Mouse (Mus musculus): ENCODE measurements at regions not wholly inside any gene's neighbourhood (a gene's known extent, or its start where the extent isn't known, plus 50 kb on each side); places are given as distances from the start of the nearest gene placed in this dataset.

DNA sequence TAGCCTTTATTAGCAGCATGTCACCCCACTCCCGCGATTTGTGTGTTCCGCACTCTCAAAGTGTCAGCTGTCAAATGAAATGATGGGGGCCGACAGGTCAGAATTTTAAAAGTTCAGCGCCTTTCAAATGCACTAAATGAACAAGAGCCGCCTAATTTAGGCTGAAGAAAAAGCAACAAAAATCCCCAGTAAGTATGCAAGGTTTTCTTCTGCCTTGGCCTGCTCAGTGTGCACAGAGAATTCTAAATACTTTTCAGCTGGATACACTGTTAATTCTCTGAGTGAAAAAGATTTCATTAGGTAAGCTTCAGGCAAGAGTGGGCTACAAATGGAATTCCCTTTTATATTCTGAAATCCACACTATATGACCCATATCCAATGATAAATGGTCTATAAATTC is 125.9 kb upstream of the BC052040 start:
- Histone ChIP-seq H3K27ac (no peak overlapping the region), H3K79me2 (replicated peaks; ENCODE audit: control insufficient read depth, insufficient read depth, low read length) (no peaks in the 10 kb centered on the region), H3K4me1 (ENCODE audit: control insufficient read depth, insufficient read depth, low read length) (no peaks in the 10 kb centered on the region), H3K9ac (ENCODE audit: low read depth, low read length) (no peak overlapping the region), H3K36me3 (ENCODE audit: control insufficient read depth, insufficient read depth, low read length) (no peaks in the 10 kb centered on the region), H3K27me3 (ENCODE audit: control insufficient read depth, insufficient read depth, low read length) (no peaks in the 10 kb centered on the region), H3K4me3 (no peak overlapping the region)
- DNase-seq, result no peak
- intact Hi-C loops (cut with DNase I), result no loop called here
- no peak for TF ChIP-seq CTCF (IDR thresholded peaks at IDR 0.05)
- TF ChIP-seq EP300 (IDR thresholded peaks at IDR 0.05; ENCODE audit: insufficient read depth, low read depth, low read length), result no peak
- TF ChIP-seq POLR2A (IDR thresholded peaks at IDR 0.05; ENCODE audit: insufficient read depth, low read depth, low read length), result no peak
- 79% methylated on average over 6 of the region's 6 CpGs for WGBS

DNA sequence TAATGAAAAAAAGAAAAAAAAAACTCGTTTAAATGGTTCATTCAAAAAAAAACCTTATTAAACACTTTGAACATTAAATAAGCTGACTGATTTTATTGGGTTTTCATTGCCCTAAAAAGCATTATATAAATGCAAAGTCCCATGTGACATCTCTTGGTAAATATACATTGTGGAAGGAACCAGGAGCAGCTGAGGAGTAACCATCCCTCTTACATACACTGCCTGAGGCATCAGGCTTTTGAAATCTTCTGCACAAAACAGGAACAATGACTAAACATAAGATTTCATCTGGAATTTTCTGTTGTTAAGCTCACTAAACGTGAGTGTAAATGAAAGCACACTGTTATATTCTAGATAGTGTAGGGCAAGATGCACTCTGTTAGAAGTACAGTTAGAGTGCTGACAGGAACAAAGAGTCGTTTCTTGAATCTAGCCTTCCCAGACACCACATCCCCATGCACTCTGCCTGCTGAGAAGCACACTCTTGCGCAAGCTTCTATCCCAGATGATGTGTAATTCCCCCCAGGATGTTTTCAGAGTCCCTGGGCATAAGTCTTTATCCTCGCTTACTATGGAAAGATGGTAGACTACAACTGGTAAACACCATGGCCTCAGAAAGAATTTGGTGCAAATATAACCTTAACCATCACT is 125.0 kb upstream of the BC052040 start:
- Histone ChIP-seq H3K4me1 (ENCODE audit: control insufficient read depth, insufficient read depth, low read length) (no peaks in the 10 kb centered on the region), H3K9ac (ENCODE audit: low read depth, low read length) (no peak overlapping the region), H3K36me3 (ENCODE audit: control insufficient read depth, insufficient read depth, low read length) (no peaks in the 10 kb centered on the region), H3K79me2 (replicated peaks; ENCODE audit: control insufficient read depth, insufficient read depth, low read length) (no peaks in the 10 kb centered on the region), H3K27me3 (ENCODE audit: control insufficient read depth, insufficient read depth, low read length) (no peaks in the 10 kb centered on the region), H3K4me3 (no peak overlapping the region), H3K27ac (no peak overlapping the region)
- DNase-seq, result no peak
- TF ChIP-seq CTCF (IDR thresholded peaks at IDR 0.05) (no peak), EP300 (IDR thresholded peaks at IDR 0.05; ENCODE audit: insufficient read depth, low read depth, low read length) (no peak), POLR2A (IDR thresholded peaks at IDR 0.05; ENCODE audit: insufficient read depth, low read depth, low read length) (no peak)
- 52% methylated on average over 5 of the region's 5 CpGs for WGBS
- intact Hi-C loops (cut with DNase I), result no loop called here

GRCm38 (mm10) chr2:115460028-115460881 is 121.3 kb upstream of the BC052040 start:
- 77% methylated on average over 5 of the region's 5 CpGs for WGBS
- Histone ChIP-seq H3K36me3 (ENCODE audit: control insufficient read depth, insufficient read depth, low read length) (no peaks in the 10 kb centered on the region), H3K4me1 (ENCODE audit: control insufficient read depth, insufficient read depth, low read length) (no peaks in the 10 kb centered on the region), H3K79me2 (replicated peaks; ENCODE audit: control insufficient read depth, insufficient read depth, low read length) (no peaks in the 10 kb centered on the region), H3K27me3 (ENCODE audit: control insufficient read depth, insufficient read depth, low read length) (no peaks in the 10 kb centered on the region), H3K4me3 (no peak overlapping the region), H3K9ac (ENCODE audit: low read depth, low read length) (no peak overlapping the region), H3K27ac (no peak overlapping the region)
- intact Hi-C loops (cut with DNase I), result no loop called here
- TF ChIP-seq EP300 (IDR thresholded peaks at IDR 0.05; ENCODE audit: insufficient read depth, low read depth, low read length) (no peak), POLR2A (IDR thresholded peaks at IDR 0.05; ENCODE audit: insufficient read depth, low read depth, low read length) (no peak), CTCF (IDR thresholded peaks at IDR 0.05) (no peak)
- no peak for DNase-seq

GRCm38 (mm10) chr2:115460882-115461151 is 120.7 kb upstream of the BC052040 start:
- H3K9ac ChIP-seq (ENCODE audit: low read depth, low read length), result no peak overlapping the region
- no peak for DNase-seq
- no peaks in the 10 kb centered on the region for H3K79me2 ChIP-seq (replicated peaks; ENCODE audit: control insufficient read depth, insufficient read depth, low read length)
- intact Hi-C loops (cut with DNase I), result no loop called here
- no peaks in the 10 kb centered on the region for H3K4me1 ChIP-seq (ENCODE audit: control insufficient read depth, insufficient read depth, low read length)
- no peak overlapping the region for H3K27ac ChIP-seq
- no peaks in the 10 kb centered on the region for H3K36me3 ChIP-seq (ENCODE audit: control insufficient read depth, insufficient read depth, low read length)
- TF ChIP-seq CTCF (IDR thresholded peaks at IDR 0.05), result no peak
- no peak for TF ChIP-seq POLR2A (IDR thresholded peaks at IDR 0.05; ENCODE audit: insufficient read depth, low read depth, low read length)
- no peak for TF ChIP-seq EP300 (IDR thresholded peaks at IDR 0.05; ENCODE audit: insufficient read depth, low read depth, low read length)
- H3K27me3 ChIP-seq (ENCODE audit: control insufficient read depth, insufficient read depth, low read length), result no peaks in the 10 kb centered on the region
- 81% methylated on average over 1 of the region's 1 CpGs for WGBS
- no peak overlapping the region for H3K4me3 ChIP-seq

DNA sequence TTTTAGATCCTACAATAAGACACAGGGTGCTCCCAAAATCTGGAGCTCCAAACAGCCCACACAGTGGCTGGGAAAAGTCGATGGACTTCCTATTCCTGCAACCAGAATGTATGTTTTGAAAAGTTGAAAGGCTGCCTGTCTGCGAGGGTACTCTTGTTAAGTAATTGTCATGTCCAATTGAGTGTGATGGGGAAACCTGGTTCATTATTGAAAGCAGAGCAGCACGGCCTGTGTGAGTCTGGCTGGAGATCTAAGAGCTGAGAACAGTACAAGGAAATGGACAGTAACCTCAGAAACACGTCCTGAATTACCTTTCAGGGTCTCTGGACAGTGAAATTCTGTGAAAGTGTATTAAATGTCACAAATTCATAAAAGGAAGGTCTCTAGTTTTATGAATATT is 115.3 kb upstream of the BC052040 start:
- Histone ChIP-seq H3K79me2 (replicated peaks; ENCODE audit: control insufficient read depth, insufficient read depth, low read length) (no peaks in the 10 kb centered on the region), H3K36me3 (ENCODE audit: control insufficient read depth, insufficient read depth, low read length) (no peaks in the 10 kb centered on the region), H3K9ac (ENCODE audit: low read depth, low read length) (no peak overlapping the region), H3K4me3 (no peak overlapping the region), H3K4me1 (ENCODE audit: control insufficient read depth, insufficient read depth, low read length) (no peaks in the 10 kb centered on the region), H3K27ac (no peak overlapping the region), H3K27me3 (ENCODE audit: control insufficient read depth, insufficient read depth, low read length) (no peaks in the 10 kb centered on the region)
- intact Hi-C loops (cut with DNase I), result no loop called here
- 78% methylated on average over 4 of the region's 4 CpGs for WGBS
- no peak for TF ChIP-seq POLR2A (IDR thresholded peaks at IDR 0.05; ENCODE audit: insufficient read depth, low read depth, low read length)
- TF ChIP-seq CTCF (IDR thresholded peaks at IDR 0.05), result no peak
- no peak for TF ChIP-seq EP300 (IDR thresholded peaks at IDR 0.05; ENCODE audit: insufficient read depth, low read depth, low read length)
- no peak for DNase-seq

- no peak for DNase-seq
- WGBS, result 83% methylated on average over 11 of the region's 11 CpGs
- no peaks in the 10 kb centered on the region for H3K27me3 ChIP-seq (ENCODE audit: control insufficient read depth, insufficient read depth, low read length)
- no peaks in the 10 kb centered on the region for H3K79me2 ChIP-seq (replicated peaks; ENCODE audit: control insufficient read depth, insufficient read depth, low read length)
- intact Hi-C loops (cut with DNase I), result no loop called here
- no peak overlapping the region for H3K4me3 ChIP-seq
- H3K27ac ChIP-seq, result no peak overlapping the region
- no peaks in the 10 kb centered on the region for H3K36me3 ChIP-seq (ENCODE audit: control insufficient read depth, insufficient read depth, low read length)
- H3K4me1 ChIP-seq (ENCODE audit: control insufficient read depth, insufficient read depth, low read length), result no peaks in the 10 kb centered on the region
- TF ChIP-seq POLR2A (IDR thresholded peaks at IDR 0.05; ENCODE audit: insufficient read depth, low read depth, low read length), result no peak
- TF ChIP-seq EP300 (IDR thresholded peaks at IDR 0.05; ENCODE audit: insufficient read depth, low read depth, low read length), result no peak
- no peak for TF ChIP-seq CTCF (IDR thresholded peaks at IDR 0.05)
- no peak overlapping the region for H3K9ac ChIP-seq (ENCODE audit: low read depth, low read length)
Measured at GRCm38 (mm10) chr2:115467107-115467745, 114.3 kb upstream of the BC052040 start.

Measured in heart, adult 2 months (tissue).